Mouse (Mus musculus) spleen, adult 18-20 months (tissue): ENCODE measurements around the gene Spag4.

Source experiments
- DNase-seq, 2 experiments: peaks; one replicate each; pipeline ENCODE4 v3.0.0; 2022; ENCODE audit warnings: mixed read lengths in 2 of 2

Spag4 gene

DNA sequence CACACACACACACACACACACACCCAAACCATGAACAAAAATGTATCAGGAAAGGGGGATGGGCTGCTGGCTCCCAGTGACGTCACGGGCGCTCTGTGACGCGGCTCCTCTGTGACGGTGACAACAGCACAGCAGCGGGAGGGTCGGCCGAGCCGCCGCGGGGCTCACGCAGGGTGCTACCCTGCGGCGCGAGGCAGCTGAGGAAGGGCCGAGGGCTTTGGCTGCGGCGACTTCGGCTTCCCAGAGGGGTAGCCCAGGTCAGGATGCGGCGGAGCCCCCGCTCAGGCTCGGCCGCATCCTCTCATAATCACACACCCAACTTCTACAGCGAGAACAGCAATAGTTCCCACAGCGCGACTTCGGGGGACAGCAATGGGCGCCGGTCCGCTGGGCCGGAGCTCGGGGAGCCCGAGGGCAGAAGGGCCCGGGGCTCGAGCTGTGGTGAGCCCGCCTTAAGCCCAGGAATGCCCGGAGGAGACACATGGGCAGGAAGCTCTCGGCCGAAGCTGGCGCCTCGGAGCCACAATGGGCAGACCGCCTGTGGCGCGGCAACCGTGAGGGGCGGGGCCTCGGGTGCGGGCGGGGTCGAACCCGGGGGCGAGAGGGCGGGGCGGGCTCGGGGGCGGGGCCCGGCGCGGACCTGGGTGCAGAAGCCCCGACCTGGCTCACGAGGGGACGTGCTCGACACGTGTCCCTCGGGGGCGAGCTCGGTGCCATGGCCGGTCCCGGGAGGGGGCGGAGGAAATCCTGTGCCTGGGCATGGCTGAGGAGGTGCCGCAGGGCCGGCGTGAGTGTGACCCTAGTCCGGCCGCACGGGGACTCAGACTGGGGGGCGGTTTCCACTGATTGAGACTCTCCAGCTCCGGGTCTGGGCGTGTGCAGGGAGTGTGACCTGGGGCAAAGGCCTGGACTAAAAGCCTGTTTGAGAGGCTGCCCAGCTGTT lies at the start of gene Spag4:
Gene Spag4 (plus strand): TSS at position 77 of the 943 bp plus-strand sequence.
- peak; percentile 60 to 77 for DNase-seq

DNA sequence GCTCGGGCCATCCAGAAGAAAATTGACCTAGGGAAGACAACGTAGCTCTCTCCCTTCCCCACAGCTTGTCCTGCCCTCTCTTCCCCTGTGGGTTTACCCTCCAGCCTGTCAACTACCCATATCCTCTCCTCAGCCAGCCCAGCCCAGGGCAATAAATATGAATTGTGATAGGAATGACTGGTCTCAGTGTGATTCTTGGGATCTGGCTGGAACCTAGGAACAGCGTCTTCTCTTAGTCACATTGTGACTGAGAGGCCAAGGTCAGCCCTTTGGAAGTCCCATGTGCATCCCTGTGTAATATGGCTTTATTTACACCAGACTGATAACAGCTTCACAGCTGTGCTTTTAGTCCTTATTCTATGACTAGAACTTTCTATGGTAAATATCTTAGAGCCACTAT lies 46.9 kb upstream of the Spag4 start:
- DNase-seq, result no peak

DNA sequence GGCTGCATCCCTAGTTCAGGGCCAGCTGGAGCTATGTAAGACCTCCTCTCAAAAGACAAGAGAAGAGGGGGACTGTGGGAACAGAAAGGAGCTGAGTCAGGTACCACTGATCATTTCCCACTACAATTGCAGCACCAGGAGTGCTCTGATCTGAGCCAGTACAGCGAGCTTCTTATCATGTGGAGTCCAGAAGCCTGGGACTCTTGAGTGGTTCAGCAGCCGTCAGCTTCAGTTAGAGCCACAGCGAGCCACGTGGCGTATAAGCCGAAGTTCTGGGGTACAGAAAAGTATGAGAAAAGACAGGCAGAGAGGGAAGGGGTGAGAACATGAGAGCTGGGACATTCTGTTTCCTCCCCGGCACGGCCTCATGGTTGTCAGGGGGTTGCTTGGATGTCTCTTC lies 43.8 kb upstream of the Spag4 start:
- DNase-seq, result no peak

DNA sequence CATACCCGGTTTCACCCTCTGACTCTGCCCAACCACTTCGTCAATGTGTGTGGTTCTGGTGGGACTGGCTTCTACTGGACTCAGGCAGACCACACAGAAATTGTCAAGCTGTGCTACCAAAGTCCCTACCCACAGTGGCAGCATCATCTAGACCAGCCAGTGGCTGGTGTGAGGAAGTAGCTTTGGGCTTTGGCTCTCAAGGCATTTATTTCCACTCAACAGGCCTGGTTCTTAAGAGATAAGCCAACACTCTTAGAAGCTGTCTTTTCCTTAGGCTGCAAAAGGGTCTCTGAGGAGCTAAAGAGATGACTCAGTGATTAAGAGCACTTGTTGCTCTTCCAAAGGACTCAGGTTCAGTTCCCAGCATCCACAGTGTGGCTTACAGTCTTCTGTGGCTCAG lies 43.2 kb upstream of the Spag4 start:
- no peak for DNase-seq

DNA sequence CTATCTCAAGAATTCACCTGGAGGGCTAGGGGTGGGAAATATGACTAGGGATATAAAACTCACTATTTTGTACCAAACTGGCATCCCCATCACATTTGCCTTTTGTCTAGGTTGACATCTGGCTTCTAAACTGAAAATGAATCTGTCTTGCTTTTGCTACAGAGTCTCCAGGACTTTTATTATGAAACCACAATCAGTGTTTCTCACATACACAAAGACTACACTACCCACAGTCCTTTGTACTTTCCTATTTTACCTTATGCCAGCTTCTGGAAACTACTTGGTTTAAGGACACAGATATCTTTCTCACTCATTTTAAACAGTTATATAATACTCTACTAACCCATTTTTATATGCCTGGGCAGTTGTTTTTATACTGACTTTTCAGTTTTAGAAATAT lies 39.5 kb upstream of the Spag4 start:
- DNase-seq, result no peak

DNA sequence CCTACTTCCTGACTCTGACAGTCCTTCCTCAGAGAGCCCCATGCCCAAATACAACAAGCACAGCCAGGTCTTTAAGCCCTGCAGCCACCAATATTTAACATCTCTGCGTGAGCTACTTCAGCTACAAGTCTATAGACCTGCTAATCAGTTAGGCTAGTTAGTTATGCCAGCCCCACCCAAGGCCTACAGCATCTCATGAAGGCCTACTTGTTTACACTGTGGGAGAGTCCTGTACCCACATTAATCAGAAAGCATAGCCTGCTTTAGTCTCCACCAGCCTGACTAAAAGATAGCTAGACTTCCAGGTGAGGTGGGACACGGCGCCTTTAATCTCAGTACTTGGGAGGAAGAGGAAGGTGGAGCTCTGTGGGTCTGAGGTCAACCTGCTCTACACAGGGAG lies 25.6 kb upstream of the Spag4 start:
- no peak for DNase-seq

DNA sequence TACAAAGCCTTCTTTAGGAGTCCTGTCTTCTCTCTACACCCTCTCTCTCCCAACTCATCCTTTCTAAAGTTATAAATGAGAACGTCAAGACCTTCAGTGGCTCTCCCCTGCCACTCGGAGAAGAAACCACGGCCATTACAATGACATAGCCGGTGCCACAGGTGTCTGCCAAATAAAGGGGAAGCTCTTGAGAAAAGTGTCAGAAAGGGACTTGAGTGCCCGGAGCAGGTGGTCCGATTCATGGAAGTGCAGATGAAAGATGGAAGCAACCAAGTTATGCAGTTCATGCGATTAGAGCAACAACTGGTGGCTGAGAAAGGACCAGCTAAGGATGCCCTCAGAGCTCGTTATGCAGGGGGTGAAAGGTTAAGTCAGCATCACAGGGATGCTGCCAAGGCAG lies 22.1 kb upstream of the Spag4 start:
- DNase-seq, result no peak

DNA sequence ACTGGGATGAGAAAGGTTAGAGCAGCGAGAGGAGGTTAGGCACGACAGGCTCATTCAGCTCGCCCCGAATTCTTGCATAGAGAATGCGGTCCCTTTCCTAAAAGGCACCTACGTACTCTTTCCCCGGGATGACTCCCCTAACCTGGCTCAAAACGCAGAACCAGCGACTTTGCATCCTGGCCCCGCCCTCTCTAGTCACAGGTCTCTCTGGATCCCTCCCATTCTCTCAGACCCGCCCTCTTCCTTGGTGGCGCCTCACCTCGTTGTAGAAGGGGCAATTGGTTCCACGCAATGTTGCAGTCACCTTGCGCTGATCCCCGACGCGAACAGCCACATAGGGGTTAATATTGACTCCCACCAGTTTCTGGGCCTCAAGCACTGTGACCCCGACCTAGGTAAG lies 17.0 kb upstream of the Spag4 start:
- DNase-seq, result no peak

DNA sequence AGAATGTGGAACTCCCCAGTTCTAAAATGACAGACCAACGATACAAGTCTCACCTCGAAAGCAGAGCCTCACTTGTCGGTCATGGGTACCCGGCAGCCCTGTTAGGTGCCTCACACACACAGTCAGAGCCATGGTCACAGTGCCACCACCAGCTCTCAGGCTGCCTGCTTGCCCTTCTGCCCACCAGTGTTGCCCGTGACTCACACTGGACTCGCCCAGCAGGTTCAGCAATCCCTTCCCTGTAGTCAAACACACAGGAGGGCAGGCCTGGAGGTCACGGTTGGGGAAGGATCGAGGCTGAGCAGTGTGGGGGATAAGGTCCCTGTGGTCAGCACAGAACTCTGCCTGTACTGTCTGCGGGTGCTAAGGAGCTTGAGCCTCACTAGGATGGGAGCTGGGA lies 12.2 kb upstream of the Spag4 start, which contains the start of gene Fer1l4:
Gene Fer1l4 (minus strand): TSS at position 132 of the 400 bp plus-strand sequence.
- DNase-seq, result no peak

DNA sequence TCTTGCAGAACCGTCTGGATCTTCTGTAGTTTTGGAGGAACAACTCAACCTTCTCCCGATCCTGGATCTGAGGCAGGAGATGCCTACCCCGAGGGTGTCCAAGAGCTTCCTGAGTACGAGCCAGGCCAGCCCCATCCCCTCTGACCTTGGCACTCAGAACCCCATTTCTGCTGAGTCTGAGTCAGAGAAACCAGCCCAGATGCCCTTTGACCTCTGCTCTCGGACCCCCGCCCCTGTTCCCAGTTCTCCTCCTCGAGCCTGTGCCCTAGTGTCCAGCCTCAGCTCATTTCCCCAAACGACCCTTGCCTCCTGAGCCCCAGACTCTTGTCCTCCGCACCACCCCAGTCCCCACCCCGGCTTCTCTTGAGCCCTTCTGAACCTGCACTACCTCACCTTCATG lies 1.2 kb downstream of the Spag4 start:
- no peak for DNase-seq

DNA sequence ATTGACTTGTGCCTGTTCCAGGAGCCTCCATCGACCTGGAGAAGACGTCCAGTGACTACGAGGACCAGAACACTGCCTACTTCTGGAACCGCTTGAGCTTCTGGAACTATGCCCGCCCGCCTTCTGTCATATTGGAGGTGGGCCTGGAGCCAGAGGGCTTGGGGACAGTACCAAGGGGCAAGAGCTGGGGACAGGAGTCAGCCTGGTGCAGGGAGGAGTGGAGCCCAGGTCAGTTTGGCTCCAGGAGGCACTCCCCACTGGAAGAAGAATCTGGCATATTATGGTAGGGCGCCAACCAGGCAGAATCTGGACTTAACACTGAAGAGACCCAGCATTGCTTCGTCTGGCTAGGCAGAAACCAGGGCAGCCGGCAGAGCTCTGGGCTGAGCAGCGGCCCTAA lies 2.9 kb downstream of the Spag4 start:
- DNase-seq, result no peak

DNA sequence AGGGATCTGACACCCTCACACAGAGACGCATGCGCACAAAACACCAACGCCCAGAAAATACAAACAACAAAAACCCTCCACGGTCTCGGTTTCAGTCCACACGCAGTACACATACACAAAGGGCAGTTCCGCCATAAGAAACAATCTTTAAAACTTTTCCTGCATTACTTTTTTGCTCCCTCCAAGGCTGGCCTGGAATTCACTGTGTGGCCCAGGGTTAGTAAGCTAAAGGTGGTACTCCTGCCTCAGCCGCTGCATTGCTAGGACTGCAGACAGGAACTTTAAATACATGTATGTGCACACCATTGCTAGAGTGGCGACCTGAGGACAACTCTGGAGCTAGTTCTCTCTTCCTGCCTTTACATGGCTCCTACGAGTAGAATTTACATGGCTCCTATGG lies 6.3 kb downstream of the Spag4 start:
- no peak for DNase-seq

DNA sequence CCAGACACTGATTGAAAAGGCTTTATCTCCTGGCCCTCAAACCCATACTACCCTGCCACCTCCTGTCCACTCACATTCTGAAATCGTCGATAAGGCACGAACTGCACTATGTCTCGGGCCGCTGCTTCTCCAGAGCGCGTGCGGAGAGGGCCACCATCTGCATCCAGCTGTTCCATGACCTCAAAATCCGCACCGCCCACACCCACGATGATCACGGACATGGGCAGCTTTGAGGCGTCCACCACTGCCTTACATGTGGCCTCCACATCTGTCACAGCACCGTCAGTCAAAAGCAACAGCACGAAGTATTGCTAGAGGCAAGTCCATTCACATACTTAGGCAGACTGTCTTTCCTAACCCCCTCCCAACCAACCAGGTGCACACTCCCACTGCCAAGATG lies 8.8 kb downstream of the Spag4 start:
- DNase-seq, result no peak

DNA sequence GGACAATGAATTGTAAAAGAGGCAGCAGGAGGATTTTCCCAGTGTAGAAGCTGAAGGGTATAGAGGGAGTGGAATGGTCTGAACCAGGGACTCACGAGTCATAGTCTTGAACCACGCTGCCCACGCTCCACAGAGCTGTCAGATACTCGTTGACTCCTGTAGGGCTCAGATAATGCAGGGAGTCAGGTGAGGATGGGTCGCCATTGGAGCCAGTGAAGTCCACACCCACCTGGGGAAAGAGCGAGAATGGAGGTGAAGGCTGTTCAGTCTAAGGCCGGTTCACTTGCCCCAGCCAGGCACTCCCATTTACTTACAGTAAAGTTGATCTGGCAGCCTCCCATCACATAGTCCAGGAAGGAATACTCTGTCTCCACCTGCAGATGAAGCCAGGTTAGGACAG lies 12.5 kb downstream of the Spag4 start:
- no peak for DNase-seq

DNA sequence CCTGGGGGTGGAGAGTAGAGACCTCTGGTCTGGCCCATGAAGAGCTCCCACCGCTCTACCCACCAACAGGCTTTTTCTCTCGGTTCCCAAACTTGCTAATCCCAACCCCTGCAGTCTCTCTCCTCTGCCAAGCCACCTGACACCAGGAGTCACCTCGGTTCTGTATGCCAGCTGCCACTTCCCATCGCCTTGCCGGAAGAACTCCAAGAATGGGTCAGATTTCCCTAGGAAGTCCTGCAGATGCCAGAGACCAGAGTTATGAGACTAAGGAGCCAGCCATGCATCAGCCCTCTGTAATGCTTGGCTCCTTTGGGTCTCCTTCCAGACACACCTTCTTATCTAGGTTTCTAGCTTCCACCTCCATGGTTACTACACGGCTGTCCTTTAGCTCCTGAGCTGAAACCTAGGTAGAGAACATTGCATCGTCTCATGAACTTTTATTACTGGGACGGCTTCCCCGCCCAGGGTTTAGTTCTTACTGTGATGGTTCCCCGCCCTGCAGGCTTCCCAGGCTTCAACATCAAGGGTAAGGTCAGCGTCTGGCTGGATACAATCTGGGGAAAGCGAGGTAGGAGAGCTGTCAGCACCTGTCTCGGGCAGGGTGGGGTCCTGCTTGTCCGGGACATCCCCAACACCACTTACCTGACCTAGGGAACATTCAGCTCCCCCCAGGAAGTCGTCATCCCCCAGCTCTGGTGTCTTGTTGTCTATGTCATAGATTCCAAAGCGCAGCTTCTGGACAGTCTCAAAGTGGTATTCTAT lies 13.6 kb downstream of the Spag4 start:
- DNase-seq, result no peak

DNA sequence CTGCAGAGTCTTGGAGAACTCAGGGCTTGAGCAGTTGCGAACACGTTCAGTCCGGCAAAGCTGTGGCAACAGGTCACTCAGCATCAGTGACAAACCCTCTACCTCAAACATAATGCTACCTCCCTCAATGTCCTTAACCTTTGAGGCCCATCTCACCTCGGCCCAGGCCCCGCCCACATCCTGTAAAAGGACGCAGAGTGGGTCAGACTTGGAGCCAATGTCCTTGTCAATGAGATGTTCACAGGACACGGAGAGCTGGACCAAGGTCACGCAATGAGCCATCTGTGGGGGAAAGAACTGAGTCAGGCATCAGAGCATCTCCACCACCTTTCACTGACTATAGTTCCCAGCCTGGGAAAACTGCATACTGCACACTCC lies 14.2 kb downstream of the Spag4 start:
- DNase-seq, result no peak

DNA sequence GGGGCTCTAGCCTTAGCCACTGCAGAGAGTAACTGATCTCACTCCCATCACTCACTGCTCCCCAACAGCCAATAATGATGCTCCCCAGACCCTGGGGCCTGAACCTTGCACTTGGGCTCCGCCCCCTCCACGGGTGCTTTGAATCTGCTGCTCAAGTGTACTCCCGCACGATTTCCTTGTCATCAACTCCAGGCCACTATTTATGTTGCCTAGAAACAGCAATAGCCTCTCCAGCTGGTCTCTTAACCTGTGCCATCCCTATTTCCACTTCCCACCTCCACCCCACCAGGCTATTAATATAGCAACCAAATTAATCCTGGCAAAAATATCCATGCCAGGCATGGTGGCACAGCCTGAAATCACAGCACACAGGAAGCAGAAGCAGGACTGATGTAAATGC lies 14.7 kb downstream of the Spag4 start:
- no peak for DNase-seq

DNA sequence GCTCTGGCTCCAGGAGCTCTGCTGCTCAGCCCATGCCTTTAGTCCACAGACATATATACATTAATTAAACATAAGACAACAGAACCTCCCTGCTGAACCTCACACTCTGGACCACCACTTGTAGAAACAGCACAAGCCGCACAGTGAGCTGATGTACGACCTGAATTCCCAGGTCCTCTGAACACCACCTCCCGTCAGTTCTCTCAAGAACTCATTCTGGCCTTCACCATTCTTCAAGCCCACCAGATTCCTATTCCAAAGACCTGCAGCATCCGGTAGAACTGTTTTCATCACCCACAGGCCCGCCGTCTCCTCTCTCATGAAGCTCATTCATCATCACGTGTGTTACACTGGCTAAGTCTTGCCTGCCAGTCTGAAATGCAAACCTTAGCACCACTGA lies 15.4 kb downstream of the Spag4 start:
- no peak for DNase-seq

DNA sequence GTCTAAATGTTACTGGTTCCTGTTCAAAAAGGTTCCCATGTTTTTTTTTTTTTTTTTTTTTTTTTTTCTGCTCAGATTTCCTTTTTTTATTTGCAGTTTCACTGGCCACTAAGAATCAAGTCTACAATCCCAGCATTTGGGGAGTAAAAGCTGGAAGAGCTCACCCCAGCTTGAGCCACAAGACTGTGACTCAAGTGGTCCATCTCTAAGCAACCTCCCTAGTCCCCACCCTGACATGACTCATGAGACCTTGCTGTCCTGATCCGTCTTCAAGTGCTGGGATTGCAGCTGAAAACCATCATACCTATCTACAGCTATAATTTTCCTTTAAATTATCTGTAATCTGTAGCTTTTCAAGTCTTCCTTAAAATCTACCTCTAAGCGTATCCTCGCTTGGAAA lies 19.6 kb downstream of the Spag4 start:
- no peak for DNase-seq

DNA sequence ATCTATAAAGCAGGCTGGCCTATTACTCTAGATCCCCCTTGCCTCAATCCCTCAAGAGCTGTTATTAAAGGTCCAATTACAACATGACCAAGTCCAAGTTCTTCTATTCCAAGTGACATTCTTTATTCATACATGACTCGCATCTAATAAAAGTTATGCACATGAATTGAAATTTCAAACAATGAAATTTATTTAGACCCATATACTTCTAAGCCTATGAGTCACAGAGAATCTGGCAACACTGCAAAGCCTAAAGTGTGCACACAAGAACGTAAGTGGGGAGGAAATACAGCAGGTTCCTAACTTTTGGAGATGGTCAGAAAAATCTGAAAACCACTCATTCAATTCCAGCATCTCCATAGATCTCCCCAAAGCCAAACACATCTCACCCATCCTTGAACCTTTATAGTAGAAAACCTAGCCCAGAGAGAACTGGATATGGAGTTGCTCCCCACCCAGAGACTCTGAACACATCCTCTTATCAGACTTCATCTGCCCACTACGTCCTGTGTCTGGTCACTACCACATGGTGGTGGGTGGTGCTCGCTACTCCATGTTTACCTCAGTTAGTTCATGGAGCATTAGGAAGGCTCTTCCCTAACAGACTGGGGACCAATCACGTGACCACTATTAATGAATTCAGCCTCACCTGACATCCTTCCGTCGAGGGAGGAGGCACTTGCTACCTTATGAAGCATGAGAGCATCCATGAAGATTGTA lies 22.6 kb downstream of the Spag4 start:
- no peak for DNase-seq

DNA sequence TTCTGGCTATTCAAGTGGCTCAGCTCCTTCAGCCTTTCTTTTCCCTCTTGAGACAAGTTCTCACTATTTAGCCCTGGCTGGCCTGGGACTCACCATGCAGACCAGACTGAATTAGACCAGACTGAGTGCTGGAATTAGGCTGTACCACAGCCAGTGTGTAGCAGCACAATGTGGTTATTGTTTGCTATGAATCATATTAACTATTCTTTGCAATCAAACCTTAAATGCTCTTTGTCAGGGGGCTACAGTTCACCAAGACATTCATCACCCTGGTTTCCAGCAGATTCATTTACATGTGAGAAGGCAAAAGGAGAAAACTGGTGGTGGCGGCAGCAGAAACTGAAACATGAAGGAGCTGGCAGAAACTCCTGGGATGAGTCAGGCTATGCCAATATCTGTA lies 24.8 kb downstream of the Spag4 start:
- DNase-seq, result no peak

DNA sequence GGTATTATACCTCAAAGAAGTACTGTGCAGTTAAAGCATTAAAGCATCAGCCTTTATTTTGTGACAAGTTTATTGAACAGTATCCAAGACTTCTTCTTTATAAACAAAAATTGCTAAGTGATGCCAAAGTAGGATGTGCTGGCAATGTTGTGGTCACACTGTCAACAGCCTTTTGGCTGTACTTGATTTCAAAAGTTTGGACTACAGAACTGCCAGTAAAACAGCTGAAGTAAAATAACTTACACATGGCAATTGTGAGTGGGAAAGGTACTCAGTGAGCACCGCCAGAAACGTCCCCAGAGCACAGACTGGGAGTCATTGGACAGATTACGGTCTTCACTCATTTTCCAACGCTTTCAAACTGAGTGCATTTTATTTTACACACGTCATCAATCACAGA lies 27.0 kb downstream of the Spag4 start:
- DNase-seq, result no peak

DNA sequence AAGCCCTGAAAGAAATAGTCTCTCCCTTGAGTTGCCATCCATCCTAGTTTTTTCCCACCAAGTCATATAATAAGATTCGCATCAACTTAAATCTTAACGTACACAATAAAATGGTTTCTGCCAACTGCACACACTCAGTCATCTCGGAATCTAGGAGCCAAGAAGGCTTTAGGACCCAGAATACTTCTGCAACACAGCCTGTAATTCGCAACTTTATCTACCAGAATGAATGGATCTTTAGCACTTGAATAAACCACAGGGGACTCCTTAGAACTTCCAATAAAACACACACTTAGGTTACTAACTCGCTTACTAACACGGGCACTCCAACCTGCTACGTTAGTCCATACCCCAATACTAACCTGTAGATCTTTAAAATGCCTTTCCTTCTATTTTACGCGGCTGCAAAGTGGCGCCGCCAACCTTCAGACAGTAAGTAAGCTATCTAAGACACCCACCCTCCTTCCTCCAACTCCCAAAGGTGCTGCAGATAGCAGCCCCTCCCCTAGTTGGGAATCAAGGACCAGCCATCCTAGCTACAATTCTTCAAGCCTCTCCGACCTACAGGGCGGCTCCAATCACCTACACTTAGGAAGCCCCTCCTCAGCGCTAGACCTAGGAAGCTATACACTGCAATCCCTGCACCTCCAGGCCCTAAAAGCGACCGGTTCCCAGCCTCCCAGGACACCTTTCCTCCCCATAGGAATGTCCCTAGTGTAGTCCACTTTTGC lies 45.8 kb downstream of the Spag4 start:
- DNase-seq, result peak in 1 of 2 experiments; percentile 10
